Mouse (Mus musculus) embryonic stem cell, embryonic (primary cell): ENCODE measurements around the gene Slc1a2.

Experiments
- CTCF ChIA-PET, 4 experiments: fragments of 300-600 bp in 2 of 4; fragments of 350-600 bp in 2 of 4; sonication (Branson Sonifier 250); formaldehyde crosslinking; loops; one replicate each; lab custom pipeline; 2022; ENCODE audit warnings: inconsistent platforms in 2 of 4; lab: Charles Lee
- POLR2A ChIA-PET, 4 experiments: fragments of 300-600 bp in 2 of 4; fragments of 350-600 bp in 2 of 4; sonication (Branson Sonifier 250); formaldehyde crosslinking; loops; one replicate each; lab custom pipeline; 2022; ENCODE audit warnings: antibody characterized with exemption in 4 of 4, inconsistent platforms in 1 of 4; lab: Charles Lee

Gene Slc1a2

GRCm38 (mm10) chr2:102782751-102783150 is 124.3 kb downstream of the Slc1a2 start:
- POLR2A ChIA-PET: no interaction called here
- CTCF ChIA-PET: no interaction called here

- ChIA-PET POLR2A (no interaction called here), CTCF (no interaction called here)
These were observed 127.2 kb downstream of the Slc1a2 start for GRCm38 (mm10) chr2:102785696-102786095.

GRCm38 (mm10) chr2:102791641-102792040 is 133.2 kb downstream of the Slc1a2 start:
- CTCF ChIA-PET: no interaction called here
- POLR2A ChIA-PET: no interaction called here

- CTCF ChIA-PET: no interaction called here
- POLR2A ChIA-PET: interaction anchor here in 1 of 4 experiments (0.7 kb wide), 1 partner anchor 232 kb away, joined by 3 read pairs; no protein-coding TSS in a partner anchor
These were observed 134.3 kb downstream of the Slc1a2 start for GRCm38 (mm10) chr2:102792804-102793203.

- ChIA-PET CTCF (no interaction called here), POLR2A (no interaction called here)
These were observed 136.6 kb downstream of the Slc1a2 start for GRCm38 (mm10) chr2:102795034-102795433.

DNA sequence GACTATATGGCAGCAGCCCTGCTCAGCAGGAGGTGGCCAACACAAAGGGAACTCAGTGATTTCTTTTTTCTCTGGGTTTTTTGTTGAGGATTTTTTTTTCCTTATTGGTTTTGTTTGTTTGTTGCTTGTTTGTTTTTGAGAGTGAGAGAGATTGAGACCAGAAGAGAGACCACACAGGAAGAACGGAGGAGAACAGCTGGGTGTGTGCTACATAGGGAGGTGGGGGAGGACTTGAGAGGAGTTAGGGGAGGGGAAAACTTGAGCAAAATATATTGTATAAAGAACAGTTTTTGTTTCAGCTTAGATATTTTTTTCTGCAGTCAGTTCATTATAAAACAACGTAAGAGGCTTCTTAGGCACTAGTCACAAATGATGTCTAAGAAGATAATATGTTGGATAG is 139.7 kb downstream of the Slc1a2 start:
- ChIA-PET POLR2A (no interaction called here), CTCF (no interaction called here)

DNA sequence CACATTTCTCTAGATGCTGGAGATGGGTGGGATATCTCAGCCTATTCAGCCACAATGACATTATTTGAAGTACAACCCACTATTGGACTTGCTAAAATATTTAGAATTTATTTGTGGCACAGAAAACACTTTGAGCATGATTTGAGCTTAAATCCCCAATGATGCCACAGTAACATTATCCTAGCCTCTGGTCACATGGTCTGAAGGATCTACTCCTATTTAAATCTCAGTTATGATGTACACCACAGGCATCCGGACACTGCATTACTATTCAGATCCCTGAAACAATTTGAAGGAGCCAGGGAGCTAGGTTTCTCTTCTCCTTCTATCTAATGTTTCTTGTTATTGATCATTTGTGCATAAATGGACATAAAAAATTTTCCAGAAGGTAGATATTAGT is 143.4 kb downstream of the Slc1a2 start:
- POLR2A ChIA-PET: interaction anchor here in 2 of 4 experiments (0.6 kb wide), 2 partner anchors 24 to 1066 kb away, joined by 3 read pairs; no protein-coding TSS in a partner anchor
- CTCF ChIA-PET: no interaction called here

DNA sequence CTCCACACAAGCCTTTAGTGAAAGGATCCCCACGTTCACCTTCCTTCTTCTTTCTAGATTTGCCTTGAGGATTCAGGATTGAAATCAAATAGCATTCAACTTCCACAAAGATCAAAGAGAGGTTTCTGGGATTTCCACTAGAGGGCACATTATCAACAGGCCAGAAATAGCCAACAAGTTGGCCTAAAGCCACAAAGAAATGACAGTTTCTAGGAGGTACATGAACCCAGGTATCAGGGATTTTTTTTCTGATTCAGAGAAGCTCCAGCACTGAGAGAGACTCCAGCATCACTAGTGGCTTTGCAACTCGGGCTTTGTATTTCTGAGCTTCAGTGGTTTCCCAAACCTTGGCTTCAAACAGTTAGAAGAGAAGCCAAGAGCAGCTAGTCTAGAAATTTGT is 145.7 kb downstream of the Slc1a2 start:
- ChIA-PET POLR2A (no interaction called here), CTCF (interaction anchor here in 2 of 4 experiments (0.6 to 1.0 kb wide), 2 partner anchors 60 to 63 kb away, joined by 3 read pairs; no protein-coding TSS in a partner anchor)

DNA sequence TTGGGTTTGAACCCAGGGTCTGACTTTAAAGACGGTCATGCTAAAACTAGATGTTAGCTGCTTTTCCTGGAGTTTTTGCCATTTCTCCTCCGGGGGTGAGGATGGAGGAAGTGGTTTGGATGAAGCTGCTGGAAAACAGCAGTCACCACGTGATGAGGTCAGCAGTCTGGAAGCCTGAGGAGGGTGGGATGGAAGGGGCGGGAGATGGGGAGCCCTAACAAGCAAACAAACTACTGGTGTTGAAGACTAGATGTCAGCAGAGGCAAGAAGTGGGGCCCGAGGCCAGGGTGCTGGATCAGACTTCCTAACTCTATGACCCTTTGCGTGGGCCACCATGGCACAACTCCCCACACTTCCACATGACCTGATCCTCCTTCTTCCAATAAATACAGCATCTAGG is 146.8 kb downstream of the Slc1a2 start:
- POLR2A ChIA-PET: no interaction called here
- CTCF ChIA-PET: no interaction called here

DNA sequence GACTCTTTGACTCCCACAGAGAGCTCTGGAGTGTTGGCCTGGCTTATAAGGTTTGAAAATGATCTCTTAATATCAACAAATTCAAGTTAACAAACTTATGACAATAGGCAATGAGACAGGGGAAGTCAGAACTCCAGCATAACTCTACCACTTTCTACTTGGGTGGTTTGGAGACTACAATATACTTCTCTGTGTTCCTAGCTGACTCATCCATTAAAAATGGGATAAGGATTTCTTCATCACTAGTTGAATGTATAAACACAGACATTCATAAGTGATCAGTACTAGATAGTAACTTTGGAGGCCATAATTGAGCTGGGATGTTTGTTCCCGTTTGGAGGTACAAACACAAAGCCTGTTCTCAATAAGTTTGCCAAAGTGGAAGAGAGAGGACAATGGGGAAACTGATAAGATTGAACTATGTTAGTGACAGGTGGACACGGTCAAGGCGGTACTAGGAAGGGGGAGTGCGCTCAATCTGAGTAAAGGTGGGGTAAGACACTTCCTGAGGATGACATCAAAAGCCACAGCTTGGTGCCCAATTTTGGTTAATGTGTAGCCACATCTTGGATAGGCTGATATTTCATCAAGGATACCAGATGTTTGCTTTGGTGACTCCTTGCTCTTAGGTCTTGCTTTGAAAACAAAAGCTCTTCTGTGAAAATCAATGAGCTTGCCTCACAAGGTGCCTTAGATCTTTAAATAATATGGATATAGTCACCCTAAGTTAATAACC is 147.5 kb downstream of the Slc1a2 start:
- POLR2A ChIA-PET: no interaction called here
- CTCF ChIA-PET: no interaction called here

DNA sequence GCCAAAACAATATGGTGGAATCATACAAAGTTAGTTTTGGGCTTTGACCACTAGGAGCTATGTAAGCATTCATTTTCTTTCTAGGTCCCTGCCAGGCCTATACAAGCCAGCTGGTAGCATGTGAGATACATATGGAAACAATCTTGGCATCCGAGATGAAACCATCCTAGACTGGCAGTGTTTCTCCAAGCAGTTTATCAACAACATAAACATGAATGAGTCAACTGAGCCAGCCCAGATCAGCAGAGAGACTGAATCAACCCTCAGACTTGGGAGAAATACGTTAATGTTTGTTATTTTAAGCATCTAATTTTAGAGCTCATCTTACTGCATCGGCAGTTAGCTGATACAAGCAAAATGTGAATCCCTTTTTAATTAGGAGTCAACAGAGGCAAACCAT is 149.2 kb downstream of the Slc1a2 start:
- POLR2A ChIA-PET: no interaction called here
- CTCF ChIA-PET: no interaction called here

- ChIA-PET CTCF (interaction anchor here in 1 of 4 experiments (0.7 kb wide), 1 partner anchor 439 kb away, joined by 10 read pairs; no protein-coding TSS in a partner anchor), POLR2A (no interaction called here)
These were observed 151.0 kb downstream of the Slc1a2 start for GRCm38 (mm10) chr2:102809436-102809835.

DNA sequence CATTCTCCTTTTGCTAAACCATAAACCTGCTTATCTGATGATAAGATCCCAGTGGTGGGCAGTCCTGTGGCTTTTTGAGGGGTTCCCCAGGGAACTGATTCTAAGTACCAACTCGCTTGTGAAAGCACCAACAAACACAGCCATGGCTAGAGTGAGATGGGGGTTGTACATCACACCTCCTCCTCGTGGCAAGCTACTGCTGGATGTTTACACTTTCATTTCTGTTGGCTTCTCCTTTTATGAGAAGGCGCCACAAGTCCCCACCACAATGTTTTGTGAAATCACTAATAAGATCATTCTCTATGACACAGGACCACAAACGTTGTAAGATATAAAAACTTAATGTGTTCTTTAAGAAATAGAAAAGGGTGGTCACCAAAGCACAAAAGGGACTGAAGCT is 154.3 kb downstream of the Slc1a2 start:
- ChIA-PET CTCF (no interaction called here), POLR2A (no interaction called here)

- ChIA-PET POLR2A (interaction anchor here in 2 of 4 experiments (1.0 to 1.7 kb wide), 2 partner anchors 27 to 259 kb away, joined by 3 to 5 read pairs; partner anchors contain the start of genes Apip (in 1 of the 2) and Pdhx (in 1 of the 2)), CTCF (no interaction called here)
These were observed 156.9 kb downstream of the Slc1a2 start for GRCm38 (mm10) chr2:102815289-102815809.

- ChIA-PET CTCF (no interaction called here), POLR2A (no interaction called here)
These were observed 161.8 kb downstream of the Slc1a2 start for GRCm38 (mm10) chr2:102820225-102820711.

- ChIA-PET POLR2A (no interaction called here), CTCF (no interaction called here)
These were observed 162.3 kb downstream of the Slc1a2 start for GRCm38 (mm10) chr2:102820790-102821189.

GRCm38 (mm10) chr2:102822036-102822435 is 163.6 kb downstream of the Slc1a2 start:
- ChIA-PET CTCF (no interaction called here), POLR2A (no interaction called here)

DNA sequence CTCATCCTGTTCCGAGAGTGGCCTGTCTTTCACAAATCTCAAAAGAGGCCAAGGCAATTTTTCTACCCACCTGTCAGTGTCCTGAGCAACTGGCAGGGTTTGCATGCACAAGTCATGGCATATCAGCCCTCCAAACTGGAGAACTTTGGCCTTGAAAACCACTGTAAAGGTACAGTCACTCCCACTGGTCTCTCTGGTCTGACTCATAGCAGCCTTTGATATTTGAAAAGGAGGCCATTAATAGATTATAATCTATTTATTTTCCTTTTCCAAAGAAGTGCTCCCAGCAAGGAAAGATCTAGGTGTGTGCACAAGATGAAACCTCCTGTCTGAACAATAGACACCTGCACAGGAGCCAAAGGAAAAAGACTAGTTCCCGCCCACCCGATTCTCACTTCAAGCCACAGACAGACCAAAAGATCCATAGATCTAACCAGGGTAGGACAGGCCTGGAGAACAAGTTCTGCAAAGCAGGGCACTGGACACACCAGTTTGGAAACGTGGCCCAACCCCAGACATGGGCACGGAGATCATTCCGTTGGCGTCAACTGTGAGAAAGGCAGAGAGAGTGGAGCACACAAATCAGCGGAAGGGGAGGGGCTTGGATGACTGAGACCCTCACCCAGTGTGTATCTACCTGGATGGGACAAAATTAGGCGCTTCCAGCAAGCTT is 167.6 kb downstream of the Slc1a2 start:
- CTCF ChIA-PET: no interaction called here

GRCm38 (mm10) chr2:102827841-102828240 is 169.4 kb downstream of the Slc1a2 start:
- CTCF ChIA-PET: interaction anchor here in 1 of 4 experiments (0.7 kb wide), 1 partner anchor 173 kb away, joined by 3 read pairs; no protein-coding TSS in a partner anchor
- POLR2A ChIA-PET: no interaction called here

More for the DNA sequence above, 167.6 kb downstream of the Slc1a2 start:
- POLR2A ChIA-PET: no interaction called here

- CTCF ChIA-PET: no interaction called here
- POLR2A ChIA-PET: no interaction called here
These were observed 169.9 kb downstream of the Slc1a2 start for GRCm38 (mm10) chr2:102828381-102828780.
